Mouse (Mus musculus): Measurements from ENCODE around the gene Nrm.

Gene Nrm

DNA sequence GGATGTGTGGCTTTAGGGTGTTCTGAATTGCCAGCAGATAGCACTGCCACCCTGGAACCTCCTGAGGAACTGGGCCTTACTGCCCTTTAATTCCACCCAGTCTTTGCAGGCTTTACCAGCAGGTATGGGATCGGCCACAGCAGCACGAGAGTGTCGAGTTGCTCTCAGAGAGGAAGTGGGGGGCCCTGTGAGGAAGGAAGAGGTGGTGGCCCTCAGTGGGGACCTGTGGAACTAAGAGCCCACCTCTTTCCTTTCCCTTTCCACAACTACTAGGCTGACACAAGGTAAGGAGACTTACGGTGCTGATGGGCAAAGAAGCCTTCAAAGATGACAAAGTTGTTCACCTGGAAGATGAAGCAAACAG, 42.9 kb downstream of the Nrm start:
- no peak for DNase-seq (ENCODE audit: low read depth, low spot score)

- DNase-seq (ENCODE audit: low read depth, low spot score) = no peak
Observed at GRCm38 (mm10) chr17:35905587-35905986, 44.5 kb downstream of the Nrm start.

DNA sequence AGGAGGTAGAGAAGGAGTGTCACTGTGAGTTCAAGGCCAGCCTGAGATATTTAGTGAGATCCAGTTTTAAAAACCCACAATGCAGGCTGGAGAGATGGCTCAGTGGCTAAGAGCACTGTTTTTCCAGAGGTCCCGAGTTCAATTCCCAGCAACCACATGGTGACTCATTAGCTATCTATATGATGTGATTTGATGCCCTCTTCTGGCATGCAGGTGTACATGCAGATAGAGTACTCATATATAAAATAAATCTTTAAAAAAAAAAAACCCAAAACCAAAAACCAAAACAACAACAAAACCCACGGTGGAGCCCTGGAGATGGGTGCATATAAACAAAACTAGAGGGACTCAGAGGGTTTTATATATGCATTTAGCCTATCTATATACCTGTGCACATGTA, 46.5 kb downstream of the Nrm start:
- DNase-seq (ENCODE audit: low read depth, low spot score) = no peak

GRCm38 (mm10) chr17:35909186-35909918, 48.2 kb downstream of the Nrm start:
- DNase-seq (ENCODE audit: low read depth, low spot score) = no peak

- DNase-seq (ENCODE audit: low read depth, low spot score) = peak; percentile 78
Observed at GRCm38 (mm10) chr17:35909919-35910369, 48.8 kb downstream of the Nrm start, which contains the start of gene Atat1. TSS of gene Atat1 (minus strand) at chr17:35910075.

DNA sequence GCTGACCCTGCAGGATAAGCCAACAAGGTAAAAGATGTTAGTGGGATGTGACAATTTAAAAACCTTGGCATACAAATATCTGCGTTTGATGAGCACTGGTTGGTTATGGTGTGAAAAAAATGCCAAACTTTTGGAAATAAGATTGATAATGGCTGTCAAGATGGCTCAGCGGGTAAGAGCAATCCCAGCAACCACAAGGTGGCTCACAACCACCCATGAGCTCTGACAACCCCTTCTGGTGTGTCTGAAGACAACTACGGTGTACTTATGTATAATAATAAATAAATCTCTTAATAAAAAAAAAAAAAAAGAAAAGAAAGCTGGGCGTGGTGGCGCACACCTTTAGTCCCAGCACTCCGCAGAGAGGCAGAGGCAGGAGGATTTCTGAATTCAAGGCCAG, 53.9 kb downstream of the Nrm start:
- no peak for DNase-seq (ENCODE audit: low read depth, low spot score)
